Mouse (Mus musculus): ENCODE measurements around the gene Tecta. TPM values are rescaled to one million over a fixed set of nuclear protein-coding genes. Genes with fewer than 3 reads are reported as not detected.

Gene Tecta
- under 1 TPM; 0.56 to 0.75 TPM for total RNA-seq (2021)
- long read RNA-seq, experiment 1, partial matches to known transcripts = 1 of 2 reads
- long read RNA-seq, experiment 1, other reads (novel, unspliced or antisense) = 1 of 2 reads
- long read RNA-seq, experiment 2, partial matches to known transcripts = 2 of 2 reads
- long read RNA-seq, experiment 2, other reads (novel, unspliced or antisense) = 0 of 2 reads

- no peak for DNase-seq
These were observed at the start of gene Tecta for GRCm38 (mm10) chr9:42399829-42400228. Gene Tecta, minus strand, starts transcription at chr9:42399929.

- DNase-seq = no peak
These were observed 49.3 kb upstream of the Tecta start for GRCm38 (mm10) chr9:42449043-42449442.

GRCm38 (mm10) chr9:42442100-42442499, 42.4 kb upstream of the Tecta start:
- no peak for DNase-seq

GRCm38 (mm10) chr9:42441234-42441633, 41.5 kb upstream of the Tecta start:
- DNase-seq = no peak

GRCm38 (mm10) chr9:42439446-42439845, 39.7 kb upstream of the Tecta start:
- DNase-seq = no peak

GRCm38 (mm10) chr9:42432155-42432554, 32.4 kb upstream of the Tecta start:
- no peak for DNase-seq

- no peak for DNase-seq
These were observed 31.9 kb upstream of the Tecta start for GRCm38 (mm10) chr9:42431606-42432005.

- DNase-seq = no peak
These were observed 28.6 kb upstream of the Tecta start for GRCm38 (mm10) chr9:42428060-42428924.

GRCm38 (mm10) chr9:42426661-42427358, 27.1 kb upstream of the Tecta start:
- no peak for DNase-seq

GRCm38 (mm10) chr9:42423649-42424048, 23.9 kb upstream of the Tecta start:
- DNase-seq = no peak

- DNase-seq = no peak
These were observed 20.0 kb upstream of the Tecta start for GRCm38 (mm10) chr9:42419687-42420086.

GRCm38 (mm10) chr9:42418786-42419185, 19.1 kb upstream of the Tecta start:
- no peak for DNase-seq

- no peak for DNase-seq
These were observed 17.7 kb upstream of the Tecta start for GRCm38 (mm10) chr9:42417352-42417952.

GRCm38 (mm10) chr9:42415184-42415583, 15.5 kb upstream of the Tecta start:
- DNase-seq = no peak

- no peak for DNase-seq
These were observed 13.6 kb upstream of the Tecta start for GRCm38 (mm10) chr9:42413345-42413744.

- DNase-seq = no peak
These were observed 11.6 kb upstream of the Tecta start for GRCm38 (mm10) chr9:42411296-42411695.

- DNase-seq = no peak
These were observed 6.0 kb upstream of the Tecta start for GRCm38 (mm10) chr9:42405736-42406135.

GRCm38 (mm10) chr9:42401486-42401885, 1.8 kb upstream of the Tecta start:
- DNase-seq = no peak

- DNase-seq = no peak
These were observed 3.6 kb downstream of the Tecta start for GRCm38 (mm10) chr9:42396141-42396540.

GRCm38 (mm10) chr9:42394903-42395302, 4.8 kb downstream of the Tecta start:
- DNase-seq = no peak

GRCm38 (mm10) chr9:42394321-42394720, 5.4 kb downstream of the Tecta start:
- DNase-seq = no peak

GRCm38 (mm10) chr9:42392927-42393326, 6.8 kb downstream of the Tecta start:
- no peak for DNase-seq

GRCm38 (mm10) chr9:42388490-42388889, 11.2 kb downstream of the Tecta start:
- no peak for DNase-seq
